Mouse (Mus musculus): ENCODE data around the gene Gm45261. TPM values are rescaled to one million over a fixed set of nuclear protein-coding genes. Genes with fewer than 3 reads are reported as not detected.

Gene Gm45261
- polyA plus RNA-seq, 1 experiment from 2014 or later: not detected

DNA sequence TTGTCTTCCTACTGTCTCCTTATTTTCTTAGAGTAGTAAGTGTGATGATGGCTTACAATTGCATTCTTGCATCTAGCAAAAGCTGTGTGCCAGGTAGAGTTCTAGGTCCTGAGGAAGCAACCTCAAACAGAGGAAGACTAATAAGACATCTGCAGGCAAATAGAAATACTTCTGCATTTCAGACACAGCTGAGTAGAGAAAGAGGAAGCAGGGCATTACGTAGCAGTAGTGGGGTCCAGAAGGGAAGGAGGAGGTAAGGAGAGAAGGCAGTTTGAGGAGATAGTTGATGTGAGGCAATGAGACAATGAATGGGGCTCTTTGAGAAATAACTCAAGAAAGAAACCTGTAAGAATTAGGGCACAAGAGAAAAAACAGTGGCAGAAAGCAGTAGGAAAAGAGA, 59.3 kb downstream of the Gm45261 start:
- Histone ChIP-seq H3K4me1 (ENCODE audit: control insufficient read depth, low read depth, low read length) (no peaks in the 10 kb centered on the region; the same call in 1 of the 2 replicates), H3K9me3 (replicated peaks; ENCODE audit: control insufficient read depth, low read length) (no peaks in the 10 kb centered on the region), H3K27me3 (ENCODE audit: control insufficient read depth, insufficient read depth, low read depth, low read length) (no peaks in the 10 kb centered on the region), H3K27ac (ENCODE audit: low read length) (no peak overlapping the region), H3K9ac (ENCODE audit: low read depth, low read length) (no peak overlapping the region), H3K4me2 (ENCODE audit: low read depth, low read length) (no peak overlapping the region), H3K36me3 (ENCODE audit: control insufficient read depth, insufficient read depth) (no peaks in the 10 kb centered on the region), H3K4me3 (ENCODE audit: low read depth, low read length) (no peak overlapping the region)
- 43% methylated on average over 1 of the region's 1 CpGs for WGBS (ENCODE audit: insufficient replicate concordance)
- ATAC-seq (ENCODE audit: low read depth): 0 out of 2 replicates have a peak, but pooled peaks have one; percentile 13

Other genes starting within 250 kb of the Gm45261 start
- 0.02 TPM in 1 of 2 replicates, not detected in the other for gene Fam124b, start 243.0 kb downstream of the Gm45261 start, polyA plus RNA-seq (2015; fragmentation: Nextera tagmentation; extraction: Ambion mirVana)
- gene Cul3, start 121.0 kb downstream of the Gm45261 start, polyA plus RNA-seq (2015; fragmentation: Nextera tagmentation; extraction: Ambion mirVana): 10.9 and 12.7 TPM in 2 replicates

All from liver, embryonic 16.5 days (tissue).